Mouse (Mus musculus) frontal cortex, postnatal 25 days (tissue): ENCODE measurements around the gene Usp35.

ENCODE experiments used
- DNase-seq, 2 experiments: peaks; one replicate each; pipeline ENCODE4 v3.0.0; 2022; ENCODE audit warnings: low spot score in 2 of 2

Gene Usp35

GRCm38 (mm10) chr7:97313364-97313995 is 18.3 kb downstream of the Usp35 start:
- peak in 1 of 2 experiments; percentile 0 for DNase-seq

GRCm38 (mm10) chr7:97312856-97313255 is 19.0 kb downstream of the Usp35 start:
- peak in 1 of 2 experiments; percentile 1 for DNase-seq

- peak in 1 of 2 experiments; percentile 2 for DNase-seq
Observed at GRCm38 (mm10) chr7:97312196-97312595, 19.6 kb downstream of the Usp35 start.

- peak in 1 of 2 experiments; percentile 1 for DNase-seq
Observed at GRCm38 (mm10) chr7:97311620-97312019, 20.2 kb downstream of the Usp35 start.

- peak in 1 of 2 experiments; percentile 1 for DNase-seq
Observed at GRCm38 (mm10) chr7:97310341-97310635, 21.5 kb downstream of the Usp35 start.

GRCm38 (mm10) chr7:97309461-97310340 is 22.1 kb downstream of the Usp35 start:
- peak in 1 of 2 experiments; percentile 1 for DNase-seq

- peak in 1 of 2 experiments; percentile 3 for DNase-seq
Observed at GRCm38 (mm10) chr7:97307546-97307945, 24.3 kb downstream of the Usp35 start.

- peak in 1 of 2 experiments; percentile 1 for DNase-seq
Observed at GRCm38 (mm10) chr7:97306813-97307212, 25.0 kb downstream of the Usp35 start.

- peak; percentile 1 to 2 for DNase-seq
Observed at GRCm38 (mm10) chr7:97305206-97305605, 26.6 kb downstream of the Usp35 start.

- no peak for DNase-seq
Observed at GRCm38 (mm10) chr7:97304471-97304870, 27.3 kb downstream of the Usp35 start.

- DNase-seq: peak in 1 of 2 experiments; percentile 1
Observed at GRCm38 (mm10) chr7:97303614-97304013, 28.2 kb downstream of the Usp35 start.

GRCm38 (mm10) chr7:97302876-97303275 is 28.9 kb downstream of the Usp35 start:
- DNase-seq: no peak

GRCm38 (mm10) chr7:97302261-97302660 is 29.6 kb downstream of the Usp35 start:
- no peak for DNase-seq

GRCm38 (mm10) chr7:97301321-97301720 is 30.5 kb downstream of the Usp35 start:
- no peak for DNase-seq

- DNase-seq: no peak
Observed at GRCm38 (mm10) chr7:97300914-97301313, 30.9 kb downstream of the Usp35 start.

- DNase-seq: no peak
Observed at GRCm38 (mm10) chr7:97298943-97299342, 32.9 kb downstream of the Usp35 start.

- no peak for DNase-seq
Observed at GRCm38 (mm10) chr7:97298279-97298678, 33.5 kb downstream of the Usp35 start.

- peak; percentile 45 to 58 for DNase-seq
Observed at GRCm38 (mm10) chr7:97297466-97297865, 34.4 kb downstream of the Usp35 start.

GRCm38 (mm10) chr7:97296986-97297385 is 34.8 kb downstream of the Usp35 start:
- DNase-seq: no peak

GRCm38 (mm10) chr7:97271068-97271467 is 60.8 kb downstream of the Usp35 start:
- DNase-seq: no peak

GRCm38 (mm10) chr7:97270367-97270766 is 61.5 kb downstream of the Usp35 start:
- DNase-seq: no peak

- no peak for DNase-seq
Observed at GRCm38 (mm10) chr7:97262541-97262940, 69.3 kb downstream of the Usp35 start.
